Comparison of ENCODE assay signal across 23 mouse cellular contexts in the genomic region with DNA sequence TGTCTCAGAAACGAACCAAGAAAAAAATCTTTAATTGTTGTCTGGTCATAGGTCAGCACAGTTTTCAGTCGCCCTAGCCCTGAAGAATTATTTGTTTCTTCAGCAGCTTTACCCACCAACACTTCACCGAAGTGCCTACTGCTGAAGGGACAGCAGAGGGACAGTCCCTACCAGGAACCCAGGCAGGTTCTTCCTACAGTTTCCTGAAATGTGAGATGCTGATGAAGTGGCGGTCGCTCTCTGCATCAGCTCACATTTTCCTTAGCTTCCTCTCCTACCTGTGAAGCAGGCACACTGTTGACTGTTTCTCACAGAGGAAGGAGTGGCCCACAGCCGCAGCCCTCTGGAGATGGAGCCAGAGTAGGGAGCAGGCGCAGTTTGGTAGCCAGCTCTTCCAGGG. TPM values are rescaled to one million over a fixed set of nuclear protein-coding genes. Genes with fewer than 3 reads are reported as not detected.
"Had no signal": no experiment of that assay in that cellular context is flagged by ENCODE, and none has a peak within 500 bp of the region (broad histone marks: within the 10 kb centered on the region; RNA-seq: fewer than 3 reads in every experiment).

No protein-coding gene starts in this region.

- H3K4me2 ChIP-seq: neural tube, embryonic 13.5 days; neural tube, embryonic 15.5 days; stomach, embryonic 15.5 days had no signal

- DNase-seq: retina, postnatal 1 day; right cerebral cortex, adult 18-20 months; right cerebral cortex, postnatal 14 days; right cerebral cortex, postnatal 25 days; right cerebral cortex, postnatal 4 days; spleen, adult 18-20 months; thymus, adult 18-20 months; thymus, adult 2 months; thymus, postnatal 14 days; thymus, postnatal 25 days; thymus, postnatal 36 days; thymus, postnatal 4 days had no signal

- H3K4me1 ChIP-seq: neural tube, embryonic 13.5 days; neural tube, embryonic 15.5 days; stomach, embryonic 15.5 days had no signal

- H3K9me3 ChIP-seq: neural tube, embryonic 13.5 days; neural tube, embryonic 15.5 days; stomach, embryonic 15.5 days had no signal

- H3K27me3 ChIP-seq: neural tube, embryonic 13.5 days; neural tube, embryonic 15.5 days; stomach, embryonic 15.5 days had no signal

- H3K4me3 ChIP-seq: neural tube, embryonic 13.5 days; neural tube, embryonic 15.5 days; stomach, embryonic 15.5 days had no signal

- H3K27ac ChIP-seq: neural tube, embryonic 13.5 days; neural tube, embryonic 15.5 days; stomach, embryonic 15.5 days; stomach, postnatal 0 days had no signal

- H3K36me3 ChIP-seq: neural tube, embryonic 13.5 days; neural tube, embryonic 15.5 days; stomach, embryonic 15.5 days had no signal

- H3K9ac ChIP-seq: neural tube, embryonic 13.5 days; neural tube, embryonic 15.5 days; stomach, embryonic 15.5 days had no signal

RNA-seq across cellular contexts. Expression of gene Gm20547, which starts 15.9 kb away (rescaled TPM):
- total RNA-seq: neutrophil, adult 5-6 weeks had no signal
- polyA plus RNA-seq: neural tube, embryonic 13.5 days; neural tube, embryonic 14.5 days; neural tube, embryonic 15.5 days; small intestine, adult 2 months; stomach, embryonic 14.5 days; stomach, embryonic 15.5 days; stomach, embryonic 16.5 days; stomach, postnatal 0 days; testis, adult 2 months; thymus, postnatal 0 days had no signal
